Mouse (Mus musculus) heart, postnatal 10 days (tissue): Measurements from ENCODE around the gene Sec63. TPM values are rescaled to one million over a fixed set of nuclear protein-coding genes. Genes with fewer than 3 reads are reported as not detected.
A peak's percentile ranks its signal among the peaks of the same experiment; 100 is the strongest.

Source experiments
- DNase-seq, 2 experiments: peaks; one replicate each; pipeline ENCODE4 v3.0.0; 2021
- intact Hi-C: fragments of 180-260 bp; cut with DNase I; formaldehyde crosslinking; loops from one replicate; pipeline ENCODE4 v1.15.1; 2025
- total RNA-seq, 2 experiments: library from RNA; stranded (reverse); gene quantifications; 2 replicates each; pipeline ENCODE4 v1.2.3; 2021

The Sec63 gene
- total RNA-seq, 2 experiments from 2014 or later: 30.1 to 34.3 TPM

GRCm38 (mm10) chr10:42825923-42826322 is 64.6 kb downstream of the Sec63 start:
- no peak for DNase-seq
- intact Hi-C loops: loop anchor here (5.0 kb wide), 1 partner anchor 129 kb away; no protein-coding TSS in a partner anchor

GRCm38 (mm10) chr10:42827155-42827554 is 65.9 kb downstream of the Sec63 start:
- intact Hi-C loops: loop anchor here (5.0 kb wide), 1 partner anchor 130 kb away; no protein-coding TSS in a partner anchor
- no peak for DNase-seq

GRCm38 (mm10) chr10:42830007-42830406 is 68.7 kb downstream of the Sec63 start:
- intact Hi-C loops: no loop called here
- DNase-seq: no peak

GRCm38 (mm10) chr10:42830409-42830808 is 69.1 kb downstream of the Sec63 start:
- intact Hi-C loops: no loop called here
- DNase-seq: no peak

- DNase-seq: peak in 1 of 2 experiments; percentile 48
- intact Hi-C loops: no loop called here
Observed at GRCm38 (mm10) chr10:42832677-42833076, 71.4 kb downstream of the Sec63 start.

GRCm38 (mm10) chr10:42833871-42834727 is 72.8 kb downstream of the Sec63 start:
- DNase-seq: no peak
- intact Hi-C loops: no loop called here

- no peak for DNase-seq
- intact Hi-C loops: no loop called here
Observed at GRCm38 (mm10) chr10:42838106-42838505, 76.8 kb downstream of the Sec63 start.

DNA sequence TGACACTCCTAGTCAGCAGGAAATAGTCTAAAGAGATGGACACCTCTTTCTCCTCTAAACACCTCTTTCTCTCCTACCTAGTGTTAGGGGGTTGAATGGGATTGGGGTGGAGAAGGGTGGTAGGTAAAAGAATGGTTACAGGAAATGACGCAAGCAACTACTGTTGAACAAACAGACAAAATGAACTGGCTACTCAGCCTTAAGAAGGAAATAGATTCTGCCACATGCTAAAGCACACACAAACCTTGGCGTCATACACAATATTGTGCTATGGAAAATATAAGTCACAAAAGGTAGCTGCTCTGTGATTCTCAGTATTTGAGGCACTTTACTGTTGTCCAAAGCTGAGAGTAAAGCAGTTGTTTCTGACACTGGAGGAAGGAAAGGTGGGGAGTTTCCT is 77.4 kb downstream of the Sec63 start:
- DNase-seq: no peak
- intact Hi-C loops: no loop called here

DNA sequence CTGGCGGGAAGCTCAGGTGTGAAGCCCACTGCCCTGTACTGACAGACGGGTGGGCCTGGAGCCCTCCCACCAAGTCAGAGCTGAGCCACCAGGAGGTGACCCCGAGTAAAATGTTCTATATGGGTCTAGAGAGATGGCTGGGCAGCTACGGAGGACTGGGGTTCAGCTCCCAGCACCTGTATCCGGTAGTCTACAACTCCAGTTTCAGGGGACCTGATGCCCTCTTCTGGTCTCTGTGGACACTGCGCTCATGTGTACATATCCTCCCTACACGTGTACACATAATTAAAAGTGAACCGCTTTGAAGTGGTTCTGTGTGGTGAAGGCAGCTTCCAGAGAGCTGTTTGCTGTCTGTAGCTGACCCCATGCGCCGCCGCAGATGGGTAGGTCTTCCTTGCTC is 78.7 kb downstream of the Sec63 start:
- intact Hi-C loops: no loop called here
- DNase-seq: no peak

DNA sequence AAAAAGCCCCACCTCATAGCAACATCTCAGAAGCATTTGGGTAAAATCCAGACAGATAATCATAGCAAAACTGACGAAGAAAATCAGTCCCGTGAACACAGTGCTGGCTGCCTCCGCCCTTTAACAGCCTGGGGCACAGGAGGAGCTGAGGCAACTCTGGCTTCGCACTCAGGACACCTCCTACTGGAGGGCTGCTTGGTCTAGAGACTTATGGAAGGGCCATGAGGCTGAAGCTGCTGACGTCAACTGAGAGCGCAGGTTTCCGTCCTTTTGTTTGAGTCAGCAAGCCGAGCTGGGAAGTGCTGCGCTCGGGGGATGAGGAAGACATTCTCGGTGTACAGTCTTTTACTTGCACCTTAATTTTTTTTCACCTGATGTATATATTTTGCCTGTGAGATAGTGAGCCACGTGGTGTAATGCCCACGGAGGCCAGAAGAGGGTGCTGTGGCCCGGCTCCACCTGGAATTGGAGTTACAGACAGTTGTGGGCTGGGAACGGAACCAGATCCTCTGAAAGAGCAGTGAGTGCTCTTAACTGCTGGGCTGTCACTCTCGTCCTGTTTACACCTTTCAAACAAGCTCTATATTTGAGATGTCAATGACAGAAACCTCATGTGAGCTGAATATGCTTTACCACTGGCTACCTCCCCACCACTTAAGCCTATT is 80.4 kb downstream of the Sec63 start:
- intact Hi-C loops: loop anchor here (1.0 to 2.0 kb wide), 2 partner anchors 101 to 149 kb away; no protein-coding TSS in a partner anchor
- no peak for DNase-seq

- intact Hi-C loops: loop anchor here (1.0 to 2.0 kb wide), 2 partner anchors 100 to 148 kb away; no protein-coding TSS in a partner anchor
- DNase-seq: peak; percentile 84 to 90
Observed at GRCm38 (mm10) chr10:42842358-42842757, 81.1 kb downstream of the Sec63 start.

- intact Hi-C loops: loop anchor here (2.0 kb wide), 1 partner anchor 147 kb away; no protein-coding TSS in a partner anchor
- peak; percentile 70 to 75 for DNase-seq
Observed at GRCm38 (mm10) chr10:42843416-42843815, 82.1 kb downstream of the Sec63 start.

GRCm38 (mm10) chr10:42845480-42845879 is 84.2 kb downstream of the Sec63 start:
- intact Hi-C loops: no loop called here
- no peak for DNase-seq

DNA sequence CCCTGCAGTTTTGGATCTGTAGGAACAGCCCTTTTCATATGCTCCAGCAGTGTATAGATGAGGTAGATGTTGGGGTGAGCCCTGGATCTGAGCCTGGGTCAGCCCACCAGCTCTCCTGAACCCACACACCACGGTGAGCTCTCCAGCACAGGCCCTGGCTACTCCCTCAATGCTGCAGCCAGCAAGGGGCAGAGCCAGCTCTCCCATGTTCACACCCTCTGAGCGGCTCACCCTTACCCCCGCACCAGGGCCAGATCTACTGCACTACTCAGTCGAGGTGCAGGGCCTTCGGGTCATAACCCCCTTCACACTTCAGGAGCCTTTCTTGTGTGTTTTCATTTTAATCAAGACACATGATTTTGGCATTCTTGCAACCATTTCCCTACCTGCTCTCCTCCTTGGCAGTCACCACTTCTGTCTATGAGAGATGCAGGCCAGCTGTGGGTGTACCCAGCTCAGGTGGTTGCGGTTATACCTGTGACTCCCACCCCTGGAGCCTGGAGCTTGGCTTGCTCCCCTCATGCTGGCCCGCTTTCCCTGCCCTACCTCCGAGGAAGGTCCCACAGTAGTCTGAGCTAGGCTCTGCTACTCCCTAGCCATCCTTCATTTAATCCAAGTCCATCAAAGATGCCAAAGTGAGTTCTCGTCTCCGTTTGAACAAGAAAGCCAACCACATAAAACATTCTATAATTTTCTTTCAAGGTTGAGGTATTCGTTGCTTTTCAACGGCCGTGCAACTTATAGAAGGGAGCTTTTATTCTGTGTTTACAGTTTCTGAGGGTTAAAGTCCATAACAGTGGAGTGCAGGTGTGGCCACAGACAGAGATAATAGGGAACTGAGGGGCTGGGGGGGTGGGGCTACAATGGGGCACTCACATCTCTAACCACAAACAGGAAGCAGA is 87.1 kb downstream of the Sec63 start:
- no peak for DNase-seq
- intact Hi-C loops: no loop called here

- intact Hi-C loops: no loop called here
- no peak for DNase-seq
Observed at GRCm38 (mm10) chr10:42849081-42849400, 87.7 kb downstream of the Sec63 start.

DNA sequence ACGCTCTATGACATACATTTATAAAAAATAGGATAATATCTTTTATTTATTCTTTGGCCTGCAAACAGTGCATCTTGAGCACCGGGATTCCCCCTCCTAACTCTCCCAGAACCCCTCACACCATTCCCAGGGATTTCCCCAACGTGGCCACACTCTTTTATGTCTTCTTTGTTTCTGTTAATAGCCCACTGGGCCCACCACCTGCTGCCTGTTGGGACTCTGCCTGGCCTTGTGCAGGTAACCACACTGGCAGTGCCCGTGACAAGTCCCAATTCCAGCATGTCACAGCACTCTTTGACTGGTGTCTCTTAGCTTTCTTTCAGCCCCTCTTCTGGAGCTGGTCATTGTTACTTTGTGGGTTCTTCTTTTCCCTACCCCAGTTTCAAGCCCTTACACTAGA is 93.5 kb downstream of the Sec63 start:
- intact Hi-C loops: no loop called here
- no peak for DNase-seq

GRCm38 (mm10) chr10:42855250-42855649 is 94.0 kb downstream of the Sec63 start:
- DNase-seq: peak; percentile 49 to 55
- intact Hi-C loops: no loop called here

DNA sequence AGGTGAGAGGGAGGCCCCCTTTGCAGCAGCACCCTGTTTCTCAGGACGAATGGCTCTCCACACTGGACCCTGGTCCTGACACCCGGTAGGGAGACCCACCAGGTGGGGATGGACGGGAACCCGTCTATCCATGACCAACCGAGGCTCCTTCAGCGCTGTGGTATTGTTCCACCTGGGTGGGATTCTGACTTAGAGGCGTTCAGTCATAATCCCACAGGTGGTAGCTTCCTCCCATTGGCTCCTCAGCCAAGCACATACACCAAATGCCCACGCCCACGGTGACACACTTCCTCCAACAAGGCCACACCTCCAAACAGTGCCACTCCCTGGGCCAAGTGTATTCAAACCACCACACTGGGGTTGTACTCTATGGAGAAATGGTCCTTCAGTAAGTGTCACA is 95.3 kb downstream of the Sec63 start:
- DNase-seq: no peak
- intact Hi-C loops: no loop called here

- DNase-seq: no peak
- intact Hi-C loops: no loop called here
Observed at GRCm38 (mm10) chr10:42857021-42857420, 95.7 kb downstream of the Sec63 start.

DNA sequence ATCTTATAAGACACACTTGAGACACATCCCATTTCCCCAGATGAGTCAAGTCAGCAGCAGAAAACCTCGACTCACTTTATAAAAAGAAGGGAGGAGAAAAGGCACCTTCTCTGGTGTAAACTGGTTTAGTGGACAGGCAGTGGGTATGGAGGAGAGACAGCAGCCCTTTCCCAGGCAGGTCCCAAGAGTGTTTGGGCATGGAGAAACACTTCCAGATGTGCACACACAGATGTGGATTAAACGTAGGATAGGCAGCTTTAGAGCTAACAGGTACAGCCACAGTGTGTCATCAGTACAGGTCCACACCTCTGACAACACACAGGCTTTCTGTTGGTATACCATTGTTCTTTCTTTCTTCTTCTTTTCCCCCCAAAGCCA is 98.5 kb downstream of the Sec63 start:
- no peak for DNase-seq
- intact Hi-C loops: no loop called here
